Mouse (Mus musculus) liver, adult 10 weeks (tissue): ENCODE data around the gene Adra1d. TPM values are rescaled to one million over a fixed set of nuclear protein-coding genes. Genes with fewer than 3 reads are reported as not detected.

ENCODE experiments used
- polyA plus RNA-seq: library from polyadenylated mRNA; stranded (reverse); fragments of 350-450 nt; fragmentation: Illumina TruSeq; extraction: RNeasy Lipid Tissue Mini Kit (QIAGEN cat#74804); gene quantifications from one replicate; pipeline ENCODE4 v1.2.3, GENCODE M21; 2014; ENCODE audit warnings: low read depth, low replicate concordance

The Adra1d gene
- not detected for polyA plus RNA-seq

DNA sequence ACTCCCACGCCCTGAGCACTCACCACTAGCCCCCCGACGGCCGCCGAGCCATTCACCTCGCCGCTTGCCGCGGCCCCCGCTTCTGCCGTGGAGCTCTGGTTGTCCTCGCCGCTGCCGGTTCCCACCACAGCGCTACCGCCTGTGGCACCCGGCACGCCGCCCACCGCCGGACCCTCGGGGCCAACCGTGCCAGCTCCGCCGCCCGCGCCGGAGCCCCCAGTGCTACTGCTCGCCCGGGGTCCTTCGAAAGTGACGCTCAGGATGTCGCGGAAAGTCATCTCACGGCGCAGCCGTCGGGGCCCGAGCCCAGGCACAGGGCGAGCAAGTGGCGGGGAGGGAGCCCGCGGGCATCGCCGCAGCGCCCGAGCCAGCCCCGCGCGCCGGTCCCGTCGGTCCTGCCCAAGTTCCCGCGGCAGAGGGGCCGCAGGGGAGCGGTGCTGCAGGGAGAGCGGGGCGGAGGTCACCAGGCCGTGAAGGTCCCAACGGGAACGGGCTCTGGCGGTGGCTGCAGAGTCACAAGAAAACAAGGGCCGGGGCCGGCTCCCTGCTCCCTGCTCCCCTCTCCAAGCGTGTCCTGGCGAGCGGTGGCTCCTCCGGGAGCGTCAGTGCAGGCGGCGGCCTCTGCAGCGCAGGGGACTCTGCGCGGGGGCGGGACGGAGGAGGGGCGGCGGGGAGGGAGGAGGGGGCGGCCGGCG lies at the start of gene Adra1d:
Gene Adra1d (minus strand): TSS at position 393 of the 695 bp plus-strand sequence.

Other genes with a start within 250 kb of the Adra1d start
- gene Rnf24, start 209.4 kb downstream of the Adra1d start, polyA plus RNA-seq = 4.7 TPM
- gene Smox, start 70.8 kb downstream of the Adra1d start, polyA plus RNA-seq = 0.42 TPM